Mouse (Mus musculus): ENCODE measurements around the gene Hist1h4n. TPM values are rescaled to one million over a fixed set of nuclear protein-coding genes. Genes with fewer than 3 reads are reported as not detected.
A peak's percentile ranks its signal among the peaks of the same experiment; 100 is the strongest.
"Not testable (repeated sequence)": the region's sequence is repeated elsewhere in the genome, so short reads cannot be mapped to it uniquely, and the experiment has no call there.

Gene Hist1h4n
- 21.2 and 21.3 TPM in 2 replicates for polyA plus RNA-seq (2016; fragmentation: Nextera tagmentation; extraction: Ambion mirVana)

DNA sequence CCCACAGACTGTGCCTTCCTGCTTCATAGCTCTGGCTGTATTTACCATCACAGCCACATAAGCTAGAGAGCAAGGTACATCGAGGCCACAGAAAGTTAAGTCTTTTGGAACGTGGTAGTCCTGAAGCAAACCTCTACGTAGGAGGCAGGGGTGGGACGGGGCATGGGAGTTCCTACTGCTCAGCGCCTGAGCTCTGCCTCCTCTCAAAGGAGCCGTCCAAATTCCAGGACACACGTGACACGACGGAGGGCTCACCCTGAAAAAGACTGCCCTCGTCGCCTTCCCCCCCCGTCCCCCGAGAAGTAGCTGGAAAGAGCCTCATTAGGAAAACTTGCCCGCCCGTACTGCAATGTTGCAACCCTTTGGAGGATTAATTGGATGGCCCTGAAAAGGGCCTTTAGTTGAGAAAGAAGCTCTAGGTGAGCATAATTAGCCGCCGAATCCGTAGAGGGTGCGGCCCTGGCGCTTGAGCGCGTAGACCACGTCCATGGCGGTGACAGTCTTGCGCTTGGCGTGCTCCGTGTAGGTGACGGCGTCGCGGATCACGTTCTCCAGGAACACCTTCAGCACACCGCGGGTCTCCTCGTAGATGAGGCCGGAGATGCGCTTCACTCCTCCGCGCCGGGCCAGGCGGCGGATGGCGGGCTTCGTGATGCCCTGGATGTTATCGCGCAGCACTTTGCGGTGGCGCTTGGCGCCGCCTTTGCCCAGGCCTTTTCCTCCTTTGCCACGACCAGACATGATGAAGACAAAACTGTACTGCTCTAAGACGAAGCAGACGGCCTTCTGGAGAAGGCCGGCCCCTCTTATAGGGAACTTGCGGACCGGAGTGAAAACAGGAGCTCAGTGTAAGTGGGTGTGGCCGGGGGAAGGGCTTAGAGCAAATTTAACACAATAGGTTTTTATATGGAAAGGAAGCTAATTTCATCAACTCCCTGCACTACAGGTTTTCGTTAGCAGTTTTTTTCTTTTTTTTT is at the start of gene Hist1h4n:
TSS of gene Hist1h4n (minus strand) at position 779 of the 977 bp plus-strand sequence.
- H3K4me3 ChIP-seq (replicated peaks), result peak within 1 kb of the TSS; percentile 24
- peak; percentile 82 for ATAC-seq (ENCODE audit: insufficient number of reproducible peaks, insufficient read depth, low FRiP score, low TSS enrichment, low read depth)
- H3K36me3 ChIP-seq; H3K9me3 ChIP-seq; H3K9ac ChIP-seq (replicated peaks); H3K27me3 ChIP-seq; H3K4me1 ChIP-seq (replicated peaks): not testable (repeated sequence)
- H3K4me2 ChIP-seq, result peak within 1 kb of the TSS; percentile 45
- peak within 1 kb of the TSS; percentile 70; the same call in 1 of the 2 replicates for H3K27ac ChIP-seq
- under 1% methylated on average over 28 of the region's 58 CpGs for WGBS

DNA sequence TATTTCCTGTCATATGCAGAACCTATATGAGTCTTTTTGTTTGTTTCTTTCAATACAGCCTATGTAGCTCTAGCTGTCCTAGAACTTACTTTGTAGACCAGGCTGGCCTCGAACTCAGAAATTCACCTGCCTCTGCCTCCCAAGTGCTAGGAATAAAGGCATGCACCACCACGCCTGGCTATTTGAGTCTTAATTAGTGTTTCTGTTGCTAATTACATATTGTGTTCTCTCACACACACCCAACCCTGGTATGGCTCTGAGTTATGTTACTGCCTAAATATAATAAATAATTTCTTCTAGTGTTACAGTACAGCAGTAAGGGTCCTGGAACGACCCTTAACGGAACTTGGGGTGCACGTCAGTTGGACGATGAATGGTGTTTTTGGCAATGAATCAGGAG is 48.7 kb upstream of the Hist1h4n start:
- no peaks in the 10 kb centered on the region for H3K27me3 ChIP-seq
- H3K4me2 ChIP-seq, result no peak overlapping the region
- no peak for ATAC-seq (ENCODE audit: insufficient number of reproducible peaks, insufficient read depth, low FRiP score, low TSS enrichment, low read depth)
- H3K27ac ChIP-seq, result no peak overlapping the region
- no peak overlapping the region for H3K9ac ChIP-seq (replicated peaks)
- H3K36me3 ChIP-seq, result no peaks in the 10 kb centered on the region
- no peaks in the 10 kb centered on the region for H3K9me3 ChIP-seq
- WGBS, result 86% methylated on average over 6 of the region's 6 CpGs
- H3K4me3 ChIP-seq (replicated peaks), result no peak overlapping the region
- 0 out of 2 replicates have a peak, but pooled peaks cover 3% of the 10 kb centered on the region for H3K4me1 ChIP-seq (replicated peaks)

DNA sequence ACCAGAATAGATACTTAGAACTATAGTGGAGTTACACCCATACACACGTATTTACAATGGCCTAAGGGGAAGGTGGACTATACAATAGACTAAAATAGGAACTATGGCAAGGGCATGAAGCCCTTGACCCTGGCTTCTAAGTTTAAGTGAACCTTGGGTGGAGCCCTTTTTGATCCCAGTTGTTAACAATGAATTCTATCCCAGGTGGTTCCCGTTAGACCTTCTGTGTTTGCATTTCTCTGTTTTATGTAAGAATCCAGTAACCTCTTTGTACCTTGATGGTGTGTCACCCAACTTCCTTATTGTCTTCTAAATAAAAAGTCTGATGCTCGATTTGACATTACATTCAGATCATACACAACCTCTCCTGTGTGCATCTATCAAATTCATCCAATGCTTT is 33.5 kb upstream of the Hist1h4n start:
- not testable (repeated sequence) for H3K27me3 ChIP-seq; H3K9me3 ChIP-seq; H3K9ac ChIP-seq (replicated peaks); H3K27ac ChIP-seq; H3K4me2 ChIP-seq; H3K4me3 ChIP-seq (replicated peaks); H3K4me1 ChIP-seq (replicated peaks); H3K36me3 ChIP-seq; ATAC-seq (ENCODE audit: insufficient number of reproducible peaks, insufficient read depth, low FRiP score, low TSS enrichment, low read depth)
- 77% methylated on average over 3 of the region's 3 CpGs for WGBS

DNA sequence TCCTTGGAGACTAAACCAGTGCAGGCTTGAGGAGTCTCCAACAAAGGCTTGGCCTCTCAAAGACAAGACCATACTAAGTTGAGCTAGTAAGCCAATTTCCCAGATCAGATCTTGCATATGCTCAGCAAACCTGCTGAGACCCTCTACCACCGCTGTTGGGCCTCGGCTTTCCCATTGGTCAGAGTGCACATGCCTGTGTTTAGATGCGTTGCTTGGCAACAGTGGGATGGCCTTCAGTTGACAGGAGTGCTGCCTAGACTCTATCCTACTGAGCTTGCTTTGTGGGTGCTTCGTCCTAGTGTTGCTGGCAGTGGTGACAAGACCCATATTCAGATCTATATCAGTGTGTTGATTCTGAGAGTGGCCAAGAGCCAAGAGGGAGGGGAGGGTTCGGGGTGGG is 29.6 kb upstream of the Hist1h4n start:
- no peak overlapping the region for H3K4me3 ChIP-seq (replicated peaks)
- H3K36me3 ChIP-seq, result no peaks in the 10 kb centered on the region
- H3K9me3 ChIP-seq, result no peaks in the 10 kb centered on the region
- no peak overlapping the region for H3K4me2 ChIP-seq
- 0 out of 2 replicates have a peak, but pooled peaks cover 3% of the 10 kb centered on the region for H3K4me1 ChIP-seq (replicated peaks)
- no peak overlapping the region for H3K27ac ChIP-seq
- H3K27me3 ChIP-seq, result no peaks in the 10 kb centered on the region
- 20% methylated on average over 5 of the region's 5 CpGs for WGBS
- no peak overlapping the region for H3K9ac ChIP-seq (replicated peaks)
- ATAC-seq (ENCODE audit: insufficient number of reproducible peaks, insufficient read depth, low FRiP score, low TSS enrichment, low read depth), result no peak

DNA sequence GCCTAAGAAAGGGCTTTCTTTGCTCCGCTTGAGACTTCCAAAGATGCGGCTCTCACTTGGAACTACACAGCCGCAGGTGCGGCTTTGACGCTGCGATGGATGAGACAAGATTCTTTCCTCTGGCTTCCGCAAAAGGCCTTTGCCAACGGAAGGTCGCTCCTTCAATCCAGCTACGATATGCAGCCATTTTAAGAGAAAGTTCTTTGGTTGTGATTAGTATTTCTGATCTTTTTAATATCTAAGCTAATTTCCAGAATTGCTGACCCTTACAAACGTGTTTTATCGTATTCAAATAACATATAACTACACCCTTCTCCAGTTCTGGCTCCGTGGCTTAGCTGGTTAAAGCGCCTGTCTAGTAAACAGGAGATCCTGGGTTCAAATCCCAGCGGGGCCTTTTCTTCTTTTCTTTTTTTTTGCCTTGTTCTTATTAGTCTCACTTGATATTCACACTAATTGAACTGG is 23.7 kb upstream of the Hist1h4n start:
- H3K9ac ChIP-seq (replicated peaks), result no peak overlapping the region

DNA sequence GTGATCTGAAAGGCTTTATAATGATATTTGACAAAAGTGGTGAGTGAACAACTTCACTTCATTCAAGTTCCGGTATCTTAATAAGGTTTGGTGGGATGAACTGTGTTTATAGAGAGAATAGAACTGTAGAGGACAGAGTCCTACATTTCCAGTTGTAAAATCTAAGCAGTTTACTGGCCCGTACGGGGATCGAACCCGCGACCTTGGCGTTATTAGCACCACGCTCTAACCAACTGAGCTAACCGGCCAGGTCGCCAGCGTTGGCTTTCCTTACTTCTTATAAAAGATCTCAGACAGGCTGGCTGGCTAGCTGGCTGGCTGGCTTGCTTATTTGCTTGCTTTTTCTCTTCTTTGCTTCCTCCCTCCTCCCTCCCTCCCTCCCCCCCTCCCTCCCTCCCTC is 23.1 kb upstream of the Hist1h4n start:
- Histone ChIP-seq H3K4me3 (replicated peaks) (peak overlapping the region; percentile 40), H3K9me3 (no peaks in the 10 kb centered on the region), H3K4me2 (peak overlapping the region; percentile 55), H3K4me1 (replicated peaks) (0 out of 2 replicates have a peak, but pooled peaks cover 3% of the 10 kb centered on the region), H3K27ac (no peak overlapping the region), H3K9ac (replicated peaks) (no peak overlapping the region), H3K36me3 (no peaks in the 10 kb centered on the region), H3K27me3 (no peaks in the 10 kb centered on the region)
- WGBS, result 2% methylated on average over 11 of the region's 11 CpGs
- no peak for ATAC-seq (ENCODE audit: insufficient number of reproducible peaks, insufficient read depth, low FRiP score, low TSS enrichment, low read depth)

More for the DNA sequence above, 23.7 kb upstream of the Hist1h4n start:
- Histone ChIP-seq H3K4me3 (replicated peaks) (peak overlapping the region; percentile 40), H3K9me3 (no peaks in the 10 kb centered on the region), H3K4me2 (peak overlapping the region; percentile 55), H3K36me3 (no peaks in the 10 kb centered on the region), H3K27ac (no peak overlapping the region), H3K4me1 (replicated peaks) (0 out of 2 replicates have a peak, but pooled peaks cover 3% of the 10 kb centered on the region), H3K27me3 (no peaks in the 10 kb centered on the region)
- 1% methylated on average over 15 of the region's 15 CpGs for WGBS
- ATAC-seq (ENCODE audit: insufficient number of reproducible peaks, insufficient read depth, low FRiP score, low TSS enrichment, low read depth), result no peak

DNA sequence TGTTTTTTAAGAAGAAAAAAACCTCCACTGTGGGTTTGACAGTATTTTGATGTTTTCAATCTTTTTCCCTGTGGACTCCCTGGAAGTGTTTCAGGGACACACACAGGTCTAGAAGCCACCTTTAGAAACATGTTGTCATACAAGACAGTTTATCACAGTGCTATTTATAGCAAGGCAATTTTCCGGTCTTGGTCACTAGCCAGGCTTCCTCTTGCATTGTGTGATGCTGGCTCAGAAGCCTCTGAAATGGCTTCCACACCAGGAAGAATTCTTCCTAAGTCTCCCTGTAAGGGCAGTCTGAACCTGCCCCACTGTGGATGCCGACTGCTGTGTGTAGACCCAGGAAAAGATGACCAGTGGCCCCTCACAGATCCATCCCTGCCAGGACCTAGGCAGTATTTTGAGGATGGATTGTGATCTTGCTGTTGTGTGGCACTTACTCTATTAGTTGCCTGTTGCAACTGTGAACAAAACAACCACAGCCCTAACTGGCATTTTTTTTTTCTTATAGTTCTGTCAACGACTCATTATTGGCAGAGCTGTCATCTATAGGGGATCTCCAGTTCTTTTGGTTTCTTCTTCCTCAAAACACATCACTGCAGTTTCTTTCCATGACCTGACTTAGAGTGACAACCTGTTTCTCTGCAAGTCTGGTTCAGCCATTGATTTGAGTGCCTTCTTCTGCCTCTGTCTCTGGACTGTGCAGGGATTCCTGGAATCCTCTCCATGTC is 20.4 kb upstream of the Hist1h4n start:
- 75% methylated on average over 3 of the region's 3 CpGs for WGBS
- no peaks in the 10 kb centered on the region for H3K36me3 ChIP-seq
- no peaks in the 10 kb centered on the region for H3K27me3 ChIP-seq
- H3K4me1 ChIP-seq (replicated peaks), result no peaks in the 10 kb centered on the region
- no peak overlapping the region for H3K4me2 ChIP-seq
- no peak overlapping the region for H3K27ac ChIP-seq
- no peaks in the 10 kb centered on the region for H3K9me3 ChIP-seq
- no peak overlapping the region for H3K9ac ChIP-seq (replicated peaks)
- ATAC-seq (ENCODE audit: insufficient number of reproducible peaks, insufficient read depth, low FRiP score, low TSS enrichment, low read depth), result no peak
- no peak overlapping the region for H3K4me3 ChIP-seq (replicated peaks)

DNA sequence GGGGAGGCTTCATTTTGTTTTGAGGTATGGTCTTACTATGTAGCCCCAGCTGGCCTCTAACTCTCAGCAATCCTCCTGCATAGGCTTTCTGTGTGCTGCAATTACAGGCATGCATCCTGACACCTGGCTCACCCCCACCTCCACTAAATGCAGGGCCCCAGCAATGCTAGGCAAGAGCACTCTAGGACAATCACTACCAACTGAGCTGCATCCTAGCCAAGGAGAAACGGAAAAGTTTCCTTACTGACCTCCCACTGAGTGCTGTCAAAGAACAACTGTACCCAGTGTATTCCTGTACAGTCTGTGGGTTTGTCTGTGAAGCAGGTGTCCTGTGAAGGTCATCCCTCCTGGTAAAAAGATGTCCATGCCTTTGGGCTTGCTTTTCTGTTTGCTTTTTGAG is 18.7 kb upstream of the Hist1h4n start:
- 30% methylated on average over 1 of the region's 1 CpGs for WGBS
- not testable (repeated sequence) for H3K9me3 ChIP-seq; H3K27ac ChIP-seq; H3K4me1 ChIP-seq (replicated peaks); H3K27me3 ChIP-seq; H3K4me3 ChIP-seq (replicated peaks); H3K4me2 ChIP-seq; H3K36me3 ChIP-seq; H3K9ac ChIP-seq (replicated peaks); ATAC-seq (ENCODE audit: insufficient number of reproducible peaks, insufficient read depth, low FRiP score, low TSS enrichment, low read depth)

DNA sequence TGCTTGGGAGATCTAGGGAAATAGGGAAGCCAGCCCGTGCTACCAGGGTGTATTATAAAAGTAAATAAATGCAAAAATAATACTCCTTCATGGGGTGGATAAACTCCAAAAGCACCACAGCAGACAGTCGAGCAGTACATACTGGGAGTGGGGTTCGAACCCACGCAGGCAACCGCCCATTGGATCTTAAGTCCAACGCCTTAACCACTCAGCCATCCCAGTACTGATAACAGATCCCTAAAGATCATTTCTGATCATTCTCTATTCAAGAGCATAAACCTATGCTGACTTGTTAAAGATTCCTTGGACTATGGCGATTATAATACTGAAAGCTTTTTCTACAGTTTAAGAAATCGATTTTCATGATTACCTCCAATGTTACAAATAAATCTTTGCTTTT is 15.9 kb upstream of the Hist1h4n start:
- Histone ChIP-seq H3K9ac (replicated peaks) (no peak overlapping the region), H3K27me3 (no peaks in the 10 kb centered on the region), H3K36me3 (no peaks in the 10 kb centered on the region), H3K4me1 (replicated peaks) (no peaks in the 10 kb centered on the region), H3K9me3 (no peaks in the 10 kb centered on the region), H3K4me2 (no peak overlapping the region), H3K4me3 (replicated peaks) (no peak overlapping the region), H3K27ac (no peak overlapping the region)
- WGBS, result 17% methylated on average over 8 of the region's 8 CpGs
- no peak for ATAC-seq (ENCODE audit: insufficient number of reproducible peaks, insufficient read depth, low FRiP score, low TSS enrichment, low read depth)

DNA sequence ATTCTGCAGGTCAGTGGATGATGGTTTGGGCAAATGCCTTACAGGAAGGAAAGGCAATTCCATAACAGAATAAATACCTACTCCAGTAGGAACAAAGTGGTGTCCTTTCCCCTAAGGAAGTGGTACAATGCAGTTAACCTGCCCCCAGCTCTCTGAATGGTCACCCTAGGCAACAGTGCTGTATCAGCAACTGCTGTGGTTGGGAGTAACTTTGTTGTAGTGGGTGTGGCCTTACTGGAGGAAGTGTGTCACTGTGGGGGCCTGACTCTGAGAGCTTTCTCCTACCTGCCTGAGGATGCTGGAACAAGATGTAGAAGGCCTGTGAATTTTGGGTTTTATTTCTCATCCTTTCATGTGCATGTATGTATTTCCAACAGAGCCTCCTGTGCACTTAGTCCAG is 14.4 kb upstream of the Hist1h4n start:
- not testable (repeated sequence) for H3K4me1 ChIP-seq (replicated peaks); H3K27ac ChIP-seq; H3K36me3 ChIP-seq; H3K9ac ChIP-seq (replicated peaks); H3K27me3 ChIP-seq; H3K4me3 ChIP-seq (replicated peaks); ATAC-seq (ENCODE audit: insufficient number of reproducible peaks, insufficient read depth, low FRiP score, low TSS enrichment, low read depth); H3K4me2 ChIP-seq; H3K9me3 ChIP-seq

DNA sequence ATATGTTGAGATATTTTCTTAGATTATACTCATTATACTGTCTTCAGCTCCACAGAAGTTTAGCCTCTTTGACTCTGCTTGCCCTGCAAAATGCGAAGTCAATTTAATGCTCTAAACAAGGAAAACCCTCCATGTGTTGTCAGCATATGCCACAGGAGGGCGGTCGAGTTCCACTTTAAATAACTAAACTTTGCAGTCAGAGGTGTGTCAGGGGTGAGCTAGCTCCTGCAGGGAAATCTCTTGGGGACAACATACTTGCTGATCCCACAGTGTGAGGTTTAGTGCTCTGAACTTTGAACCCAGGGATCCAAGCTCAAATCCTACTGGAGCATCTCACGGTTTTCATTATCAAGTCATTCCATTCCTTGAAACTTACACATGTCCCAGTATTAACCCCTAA is 8.5 kb upstream of the Hist1h4n start:
- no CpG with 5 or more reads among the region's 4 CpGs for WGBS
- H3K9ac ChIP-seq (replicated peaks); H3K36me3 ChIP-seq; H3K4me2 ChIP-seq; H3K27me3 ChIP-seq; H3K4me3 ChIP-seq (replicated peaks); H3K27ac ChIP-seq; H3K4me1 ChIP-seq (replicated peaks); H3K9me3 ChIP-seq: not testable (repeated sequence)
- peak; percentile 68 for ATAC-seq (ENCODE audit: insufficient number of reproducible peaks, insufficient read depth, low FRiP score, low TSS enrichment, low read depth)

All from limb, embryonic 12.5 days (tissue).